Mouse (Mus musculus) adrenal gland, adult (tissue): ENCODE data around the gene Cenpm.

ENCODE experiments used
- DNase-seq, 2 experiments: peaks; one replicate each; pipeline ENCODE4 v3.0.0; 2022 to 2023; ENCODE audit warnings: low spot score in 1 of 2; ENCODE audit not compliant: inconsistent age in 2 of 2

The Cenpm gene

GRCm38 (mm10) chr15:82244115-82244804 is at the start of gene Cenpm:
TSS of gene Cenpm (minus strand) at chr15:82244748.
- peak; percentile 93 to 98 for DNase-seq

- DNase-seq: peak in 1 of 2 experiments; percentile 26
These were observed 49.5 kb upstream of the Cenpm start for GRCm38 (mm10) chr15:82294059-82294458.

GRCm38 (mm10) chr15:82293271-82293711 is 48.7 kb upstream of the Cenpm start:
- no peak for DNase-seq

- no peak for DNase-seq
These were observed 48.3 kb upstream of the Cenpm start for GRCm38 (mm10) chr15:82292851-82293250.

GRCm38 (mm10) chr15:82290252-82290651 is 45.7 kb upstream of the Cenpm start:
- no peak for DNase-seq

GRCm38 (mm10) chr15:82286157-82286556 is 41.6 kb upstream of the Cenpm start:
- no peak for DNase-seq

GRCm38 (mm10) chr15:82280638-82281037 is 36.1 kb upstream of the Cenpm start:
- no peak for DNase-seq

- DNase-seq: no peak
These were observed 33.0 kb upstream of the Cenpm start for GRCm38 (mm10) chr15:82277591-82277990.

GRCm38 (mm10) chr15:82274927-82275901 is 30.7 kb upstream of the Cenpm start:
- DNase-seq: peak; percentile 51 to 83

GRCm38 (mm10) chr15:82274593-82274926 is 30.0 kb upstream of the Cenpm start, which contains the start of gene Sept3:
TSS of gene Sept3 (plus strand) at chr15:82274893.
- DNase-seq: no peak

- no peak for DNase-seq
These were observed 27.7 kb upstream of the Cenpm start for GRCm38 (mm10) chr15:82272295-82272694.

- peak; percentile 54 to 86 for DNase-seq
These were observed 26.7 kb upstream of the Cenpm start for GRCm38 (mm10) chr15:82271201-82271600.

- DNase-seq: no peak
These were observed 24.2 kb upstream of the Cenpm start for GRCm38 (mm10) chr15:82268783-82269182.

GRCm38 (mm10) chr15:82268185-82268584 is 23.6 kb upstream of the Cenpm start:
- DNase-seq: no peak

- DNase-seq: peak in 1 of 2 experiments; percentile 81
These were observed 21.8 kb upstream of the Cenpm start for GRCm38 (mm10) chr15:82266356-82266755.

- peak; percentile 48 to 83 for DNase-seq
These were observed 15.0 kb upstream of the Cenpm start for GRCm38 (mm10) chr15:82259510-82259909.

- no peak for DNase-seq
These were observed 11.4 kb upstream of the Cenpm start for GRCm38 (mm10) chr15:82255944-82256383.

GRCm38 (mm10) chr15:82255248-82255647 is 10.7 kb upstream of the Cenpm start:
- DNase-seq: no peak

- DNase-seq: no peak
These were observed 7.5 kb upstream of the Cenpm start, which contains the start of gene 1500009C09Rik for GRCm38 (mm10) chr15:82252097-82252496. TSS of gene 1500009C09Rik (plus strand) at chr15:82252397.

- DNase-seq: no peak
These were observed 7.0 kb upstream of the Cenpm start for GRCm38 (mm10) chr15:82251579-82251978.

GRCm38 (mm10) chr15:82247131-82247776 is 2.7 kb upstream of the Cenpm start:
- DNase-seq: peak; percentile 88 to 93
